Mouse (Mus musculus) heart, embryonic 13.5 days (tissue): ENCODE data around the gene Ubtd2. TPM values are rescaled to one million over a fixed set of nuclear protein-coding genes. Genes with fewer than 3 reads are reported as not detected.
"Not testable (repeated sequence)": the region's sequence is repeated elsewhere in the genome, so short reads cannot be mapped to it uniquely, and the experiment has no call there.

Experiments used
- ATAC-seq: fragments of 200-750 bp; cut with Nextera tagmentation; 2 replicates; pipeline ENCODE4 v1.8.0; 2017; ENCODE audit warnings: moderate TSS enrichment; ENCODE audit not compliant: insufficient number of reproducible peaks, low FRiP score, low TSS enrichment; ENCODE audit errors: extremely low read depth
- H3K27ac ChIP-seq: fragments of 300-500 bp; sonication (generic); replicated peaks from 2 replicates; pipeline ENCODE4 v1.5.1; 2015; ENCODE audit warnings: moderate library complexity, mild to moderate bottlenecking, inconsistent platforms
- H3K27me3 ChIP-seq: fragments of 300-500 bp; sonication (generic); replicated peaks from 2 replicates; pipeline ENCODE4 v1.6.1; 2015; ENCODE audit warnings: mild to moderate bottlenecking, inconsistent platforms
- H3K36me3 ChIP-seq: fragments of 300-500 bp; sonication (generic); 2 replicates; pipeline ENCODE4 v1.6.1; 2015; ENCODE audit warnings: mild to moderate bottlenecking, inconsistent platforms
- H3K4me1 ChIP-seq: fragments of 300-500 bp; sonication (generic); 2 replicates; pipeline ENCODE4 v1.6.1; 2015; ENCODE audit warnings: inconsistent platforms
- H3K4me2 ChIP-seq: fragments of 300-500 bp; sonication (generic); 2 replicates; pipeline ENCODE4 v1.6.1; 2015; ENCODE audit warnings: inconsistent platforms, mild to moderate bottlenecking, moderate library complexity
- H3K4me3 ChIP-seq: fragments of 300-500 bp; sonication (generic); 2 replicates; pipeline ENCODE4 v1.5.1; 2015; ENCODE audit warnings: moderate library complexity, mild to moderate bottlenecking, inconsistent platforms
- H3K9ac ChIP-seq: fragments of 300-500 bp; sonication (generic); 2 replicates; pipeline ENCODE4 v1.6.1; 2015; ENCODE audit warnings: inconsistent platforms, mild to moderate bottlenecking, moderate library complexity
- H3K9me3 ChIP-seq: fragments of 300-500 bp; sonication (generic); 2 replicates; pipeline ENCODE4 v1.6.1; 2016; ENCODE audit warnings: inconsistent platforms
- WGBS: fragments of 180-500 bp; shearing (Covaris S2); methylation state at CpG from one replicate; pipeline ENCODE4 v1.1.7; 2015; ENCODE audit warnings: mixed read lengths; 5-methylcytosine and 5-hydroxymethylcytosine counted together
- polyA plus RNA-seq: library from polyadenylated mRNA; unstranded; fragments of >200 nt; fragmentation: Nextera tagmentation; extraction: Ambion mirVana; gene quantifications from 2 replicates; pipeline ENCODE4 v1.2.1, GENCODE M21; 2015

Ubtd2 gene
- polyA plus RNA-seq, 1 experiment from 2014 or later, result 26.8 TPM

GRCm38 (mm10) chr11:32495283-32495682, 40.1 kb downstream of the Ubtd2 start:
- H3K4me3 ChIP-seq, result no peak overlapping the region
- H3K36me3 ChIP-seq, result peaks cover 8% of the 10 kb centered on the region; the same call in 1 of the 2 replicates
- no peak overlapping the region for H3K9ac ChIP-seq
- 83% methylated on average over 2 of the region's 2 CpGs for WGBS
- H3K4me2 ChIP-seq, result no peak overlapping the region
- ATAC-seq, result no peak
- H3K9me3 ChIP-seq, result no peaks in the 10 kb centered on the region
- H3K4me1 ChIP-seq, result peaks cover 25% of the 10 kb centered on the region
- no peaks in the 10 kb centered on the region for H3K27me3 ChIP-seq
- H3K27ac ChIP-seq, result no peak overlapping the region

DNA sequence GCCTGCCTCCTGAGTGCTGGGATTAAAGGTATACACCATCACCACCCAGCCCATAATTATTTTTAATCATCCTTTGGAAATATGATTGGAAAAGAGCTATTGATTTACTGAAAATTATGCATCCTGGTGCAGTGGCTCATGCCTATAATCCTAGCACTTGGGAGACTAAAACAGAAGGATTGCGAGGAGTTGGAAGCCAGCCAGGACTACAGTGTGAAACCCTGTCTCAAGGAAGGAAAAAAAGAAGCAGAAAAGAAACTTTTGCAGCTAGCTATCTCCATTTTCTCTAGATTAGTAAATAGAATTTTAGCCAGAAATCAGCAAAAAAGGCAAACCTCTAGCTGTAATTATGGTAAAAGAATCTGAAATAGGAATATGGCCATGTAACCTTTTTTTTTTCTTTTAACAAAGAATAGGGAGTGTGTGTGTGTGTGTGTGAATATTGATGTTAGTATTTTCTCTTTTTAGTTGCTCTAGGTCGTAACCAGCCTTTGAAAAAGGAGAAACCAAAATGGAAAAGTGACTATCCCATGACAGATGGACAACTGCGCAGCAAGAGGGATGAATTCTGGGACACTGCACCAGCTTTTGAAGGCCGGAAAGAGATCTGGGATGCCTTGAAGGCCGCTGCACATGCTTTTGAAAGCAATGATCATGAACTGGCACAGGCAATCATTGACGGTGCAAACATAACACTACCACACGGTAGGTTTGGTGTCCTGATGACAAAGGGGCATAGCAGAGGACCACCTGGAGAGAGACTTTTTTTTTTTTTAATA, 43.8 kb downstream of the Ubtd2 start:
- Histone ChIP-seq H3K9me3 (no peaks in the 10 kb centered on the region), H3K27ac (no peak overlapping the region), H3K27me3 (no peaks in the 10 kb centered on the region), H3K9ac (no peak overlapping the region), H3K4me2 (no peak overlapping the region), H3K36me3 (peaks cover 26% of the 10 kb centered on the region), H3K4me1 (peaks cover 20% of the 10 kb centered on the region; the same call in 1 of the 2 replicates), H3K4me3 (no peak overlapping the region)
- WGBS, result 86% methylated on average over 7 of the region's 7 CpGs
- ATAC-seq, result no peak

DNA sequence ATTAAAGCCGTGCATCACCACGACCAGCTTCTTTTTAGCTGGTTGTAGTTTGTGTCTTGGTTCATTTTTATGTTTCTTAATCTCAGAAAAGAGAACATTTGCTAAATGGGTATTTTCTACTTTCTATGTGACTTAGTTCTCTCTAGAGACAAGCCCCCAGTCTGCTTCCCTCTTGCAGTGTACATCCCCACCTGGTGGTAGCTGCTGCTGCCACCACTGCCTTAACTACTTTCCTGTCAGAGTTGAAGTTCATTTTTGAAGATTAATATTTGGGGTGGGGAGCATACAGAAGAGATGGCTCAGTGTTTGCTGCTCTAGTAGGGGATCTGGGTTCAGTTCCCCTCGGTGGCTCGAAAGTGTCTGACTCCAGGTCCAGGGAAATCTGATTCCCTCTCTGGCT, 44.8 kb downstream of the Ubtd2 start:
- H3K36me3 ChIP-seq, result peaks cover 26% of the 10 kb centered on the region
- no peak overlapping the region for H3K9ac ChIP-seq
- 87% methylated on average over 4 of the region's 4 CpGs for WGBS
- no peak overlapping the region for H3K4me2 ChIP-seq
- ATAC-seq, result no peak
- no peaks in the 10 kb centered on the region for H3K9me3 ChIP-seq
- peaks cover 26% of the 10 kb centered on the region for H3K4me1 ChIP-seq
- H3K27ac ChIP-seq, result no peak overlapping the region
- H3K4me3 ChIP-seq, result no peak overlapping the region
- no peaks in the 10 kb centered on the region for H3K27me3 ChIP-seq

DNA sequence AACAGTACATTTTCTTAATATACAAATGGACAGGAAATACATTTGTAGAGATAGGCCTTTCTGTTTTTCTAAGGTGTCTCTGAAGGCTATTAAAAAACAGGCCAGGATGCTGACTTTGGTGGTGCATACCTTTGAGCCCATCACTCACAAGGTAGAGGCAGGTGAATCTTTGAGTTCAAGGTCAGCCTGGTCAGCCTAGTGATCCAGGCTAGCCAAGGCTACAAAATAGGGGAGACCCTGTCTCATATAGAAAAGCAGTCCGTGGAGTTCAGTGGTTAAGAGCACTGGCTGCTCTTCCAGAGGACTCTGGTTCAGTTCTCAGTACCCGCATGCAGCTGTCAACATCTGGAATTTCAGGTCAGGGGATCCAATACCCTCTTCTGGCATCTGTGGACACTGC, 48.5 kb downstream of the Ubtd2 start:
- Histone ChIP-seq H3K9ac (no peak overlapping the region), H3K4me3 (no peak overlapping the region), H3K4me1 (peaks cover 22% of the 10 kb centered on the region), H3K27ac (no peak overlapping the region), H3K4me2 (no peak overlapping the region), H3K36me3 (peaks cover 26% of the 10 kb centered on the region), H3K27me3 (no peaks in the 10 kb centered on the region), H3K9me3 (no peaks in the 10 kb centered on the region)
- WGBS, result 88% methylated on average over 2 of the region's 2 CpGs
- ATAC-seq, result no peak

GRCm38 (mm10) chr11:32505091-32505739, 50.0 kb downstream of the Ubtd2 start:
- Histone ChIP-seq H3K9me3 (no peaks in the 10 kb centered on the region), H3K4me3 (no peak overlapping the region), H3K27ac (0 out of 2 replicates have a peak overlapping the region, but pooled peaks have one; percentile 25), H3K4me2 (no peak overlapping the region), H3K36me3 (peaks cover 18% of the 10 kb centered on the region), H3K4me1 (peaks cover 20% of the 10 kb centered on the region), H3K9ac (no peak overlapping the region), H3K27me3 (no peaks in the 10 kb centered on the region)
- 62% methylated on average over 7 of the region's 7 CpGs for WGBS
- ATAC-seq, result no peak

DNA sequence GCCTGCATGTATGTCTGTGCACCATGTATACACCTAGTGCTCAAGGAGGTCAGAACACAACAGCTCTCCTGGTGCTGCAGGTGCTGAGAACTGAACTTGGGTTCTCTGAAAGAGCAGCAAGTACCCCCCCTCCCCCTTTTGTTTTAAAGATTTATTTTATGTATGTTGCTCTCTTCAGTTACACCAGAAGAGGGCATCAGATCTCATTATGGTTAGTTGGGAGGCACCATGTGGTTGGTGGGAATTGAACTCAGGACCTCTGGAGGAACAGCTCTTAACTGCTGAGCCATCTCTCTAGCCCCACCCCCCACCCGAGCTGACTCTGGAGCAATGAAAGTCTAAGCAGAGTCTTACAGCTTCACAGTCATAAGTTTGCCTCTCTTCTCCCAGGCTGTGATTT, 55.8 kb downstream of the Ubtd2 start:
- Histone ChIP-seq H3K36me3 (peaks cover 5% of the 10 kb centered on the region), H3K4me1 (peaks cover 10% of the 10 kb centered on the region), H3K4me2 (no peak overlapping the region), H3K27me3 (no peaks in the 10 kb centered on the region), H3K4me3 (no peak overlapping the region), H3K9ac (no peak overlapping the region), H3K27ac (no peak overlapping the region), H3K9me3 (no peaks in the 10 kb centered on the region)
- no peak for ATAC-seq
- WGBS, result 70% methylated on average over 1 of the region's 1 CpGs

GRCm38 (mm10) chr11:32514853-32515252, 59.7 kb downstream of the Ubtd2 start:
- H3K27ac ChIP-seq, H3K27me3 ChIP-seq, H3K9ac ChIP-seq, ATAC-seq, H3K9me3 ChIP-seq, H3K4me2 ChIP-seq, H3K4me3 ChIP-seq: not testable (repeated sequence)
- peaks cover 40% of the 10 kb centered on the region for H3K36me3 ChIP-seq
- WGBS, result 86% methylated on average over 5 of the region's 5 CpGs
- peaks cover 13% of the 10 kb centered on the region for H3K4me1 ChIP-seq

- ATAC-seq, result no peak
- Histone ChIP-seq H3K36me3 (peaks cover 43% of the 10 kb centered on the region), H3K27ac (no peak overlapping the region), H3K27me3 (no peaks in the 10 kb centered on the region), H3K9me3 (no peaks in the 10 kb centered on the region), H3K4me2 (no peak overlapping the region), H3K9ac (no peak overlapping the region), H3K4me1 (peaks cover 13% of the 10 kb centered on the region), H3K4me3 (no peak overlapping the region)
- WGBS, result 82% methylated on average over 12 of the region's 12 CpGs
These were observed 60.9 kb downstream of the Ubtd2 start for GRCm38 (mm10) chr11:32516091-32516490.

- Histone ChIP-seq H3K36me3 (peaks cover 41% of the 10 kb centered on the region), H3K27me3 (no peaks in the 10 kb centered on the region), H3K4me1 (peaks cover 4% of the 10 kb centered on the region; the same call in 1 of the 2 replicates), H3K9me3 (no peaks in the 10 kb centered on the region), H3K9ac (no peak overlapping the region), H3K4me3 (no peak overlapping the region), H3K27ac (no peak overlapping the region), H3K4me2 (no peak overlapping the region)
- no peak for ATAC-seq
- 77% methylated on average over 8 of the region's 8 CpGs for WGBS
These were observed 61.9 kb downstream of the Ubtd2 start for GRCm38 (mm10) chr11:32516916-32517712.

GRCm38 (mm10) chr11:32518770-32519169, 63.6 kb downstream of the Ubtd2 start:
- no peak for ATAC-seq
- Histone ChIP-seq H3K9me3 (no peaks in the 10 kb centered on the region), H3K4me1 (0 out of 2 replicates have a peak, but pooled peaks cover 2% of the 10 kb centered on the region), H3K27ac (no peak overlapping the region), H3K4me3 (no peak overlapping the region), H3K36me3 (peaks cover 41% of the 10 kb centered on the region), H3K27me3 (no peaks in the 10 kb centered on the region), H3K9ac (no peak overlapping the region), H3K4me2 (no peak overlapping the region)
- 74% methylated on average over 4 of the region's 4 CpGs for WGBS

GRCm38 (mm10) chr11:32519354-32519753, 64.2 kb downstream of the Ubtd2 start:
- H3K27me3 ChIP-seq, result no peaks in the 10 kb centered on the region
- no peak overlapping the region for H3K27ac ChIP-seq
- ATAC-seq, result no peak
- WGBS, result 66% methylated on average over 1 of the region's 1 CpGs
- H3K36me3 ChIP-seq, result peaks cover 47% of the 10 kb centered on the region
- H3K9me3 ChIP-seq, result no peaks in the 10 kb centered on the region
- no peak overlapping the region for H3K4me2 ChIP-seq
- no peak overlapping the region for H3K9ac ChIP-seq
- no peak overlapping the region for H3K4me3 ChIP-seq
- 0 out of 2 replicates have a peak, but pooled peaks cover 2% of the 10 kb centered on the region for H3K4me1 ChIP-seq
